Mouse (Mus musculus): Measurements from ENCODE around the gene Gpt2. TPM values are rescaled to one million over a fixed set of nuclear protein-coding genes. Genes with fewer than 3 reads are reported as not detected.

The Gpt2 gene
- total RNA-seq, 2 experiments from 2014 or later, result 203 to 433 TPM

GRCm38 (mm10) chr8:85464316-85464715 is 28.1 kb upstream of the Gpt2 start:
- Histone ChIP-seq H3K27ac (peak overlapping the region; percentile 88), H3K4me3 (peak overlapping the region; percentile 24)
- no peak for TF ChIP-seq CTCF (IDR thresholded peaks at IDR 0.05)
- intact Hi-C loops (cut with DNase I), result loop anchor here (2.0 kb wide), 1 partner anchor 28 kb away; the partner anchor contains the start of gene Gpt2
- DNase-seq, result peak; percentile 61

GRCm38 (mm10) chr8:85466056-85466455 is 26.3 kb upstream of the Gpt2 start:
- Histone ChIP-seq H3K27ac (no peak overlapping the region), H3K4me3 (no peak overlapping the region)
- DNase-seq, result no peak
- TF ChIP-seq CTCF (IDR thresholded peaks at IDR 0.05), result no peak
- intact Hi-C loops (cut with DNase I), result no loop called here

- intact Hi-C loops (cut with DNase I), result no loop called here
- H3K27ac ChIP-seq, result no peak overlapping the region
- no peak for DNase-seq
- H3K4me3 ChIP-seq, result no peak overlapping the region
- no peak for TF ChIP-seq CTCF (IDR thresholded peaks at IDR 0.05)
These were observed 21.6 kb upstream of the Gpt2 start for GRCm38 (mm10) chr8:85470753-85471152.

- H3K27ac ChIP-seq, result no peak overlapping the region
- intact Hi-C loops (cut with DNase I), result no loop called here
These were observed 19.6 kb upstream of the Gpt2 start for GRCm38 (mm10) chr8:85472800-85473199.

GRCm38 (mm10) chr8:85473246-85473645 is 19.1 kb upstream of the Gpt2 start:
- no peak for DNase-seq
- Histone ChIP-seq H3K4me3 (no peak overlapping the region), H3K27ac (no peak overlapping the region)
- intact Hi-C loops (cut with DNase I), result no loop called here
- TF ChIP-seq CTCF (IDR thresholded peaks at IDR 0.05), result no peak

More at GRCm38 (mm10) chr8:85472800-85473199, 19.6 kb upstream of the Gpt2 start:
- no peak overlapping the region for H3K4me3 ChIP-seq
- no peak for TF ChIP-seq CTCF (IDR thresholded peaks at IDR 0.05)
- no peak for DNase-seq

- Histone ChIP-seq H3K4me3 (no peak overlapping the region), H3K27ac (no peak overlapping the region)
- no peak for DNase-seq
- intact Hi-C loops (cut with DNase I), result no loop called here
- no peak for TF ChIP-seq CTCF (IDR thresholded peaks at IDR 0.05)
These were observed 17.5 kb upstream of the Gpt2 start for GRCm38 (mm10) chr8:85474924-85475323.

- Histone ChIP-seq H3K27ac (no peak overlapping the region), H3K4me3 (no peak overlapping the region)
- TF ChIP-seq CTCF (IDR thresholded peaks at IDR 0.05), result no peak
- no peak for DNase-seq
- intact Hi-C loops (cut with DNase I), result no loop called here
These were observed 15.3 kb upstream of the Gpt2 start for GRCm38 (mm10) chr8:85476970-85477545.

GRCm38 (mm10) chr8:85478397-85478796 is 14.0 kb upstream of the Gpt2 start:
- no peak for TF ChIP-seq CTCF (IDR thresholded peaks at IDR 0.05)
- no peak for DNase-seq
- H3K4me3 ChIP-seq, result no peak overlapping the region
- intact Hi-C loops (cut with DNase I), result no loop called here
- no peak overlapping the region for H3K27ac ChIP-seq

GRCm38 (mm10) chr8:85479710-85480109 is 12.7 kb upstream of the Gpt2 start:
- TF ChIP-seq CTCF (IDR thresholded peaks at IDR 0.05), result no peak
- Histone ChIP-seq H3K27ac (no peak overlapping the region), H3K4me3 (no peak overlapping the region)
- intact Hi-C loops (cut with DNase I), result no loop called here
- DNase-seq, result no peak

- H3K27ac ChIP-seq, result peak overlapping the region; percentile 43
- DNase-seq, result peak; percentile 34
- TF ChIP-seq CTCF (IDR thresholded peaks at IDR 0.05), result no peak
- intact Hi-C loops (cut with DNase I), result no loop called here
- peak overlapping the region; percentile 13; the same call in 1 of the 2 replicates for H3K4me3 ChIP-seq
These were observed 10.5 kb upstream of the Gpt2 start for GRCm38 (mm10) chr8:85481900-85482299.

GRCm38 (mm10) chr8:85482427-85482826 is 9.9 kb upstream of the Gpt2 start:
- Histone ChIP-seq H3K4me3 (no peak overlapping the region), H3K27ac (no peak overlapping the region)
- intact Hi-C loops (cut with DNase I), result no loop called here
- no peak for DNase-seq
- no peak for TF ChIP-seq CTCF (IDR thresholded peaks at IDR 0.05)

- no peak overlapping the region for H3K27ac ChIP-seq
- DNase-seq, result no peak
- no peak overlapping the region for H3K4me3 ChIP-seq
- intact Hi-C loops (cut with DNase I), result no loop called here
- no peak for TF ChIP-seq CTCF (IDR thresholded peaks at IDR 0.05)
These were observed 4.3 kb upstream of the Gpt2 start for GRCm38 (mm10) chr8:85487906-85488620.

- intact Hi-C loops (cut with DNase I), result no loop called here
- no peak for DNase-seq
- Histone ChIP-seq H3K4me3 (no peak overlapping the region), H3K27ac (no peak overlapping the region)
- TF ChIP-seq CTCF (IDR thresholded peaks at IDR 0.05), result no peak
These were observed 3.7 kb upstream of the Gpt2 start for GRCm38 (mm10) chr8:85488631-85489030.

GRCm38 (mm10) chr8:85489546-85489945 is 2.8 kb upstream of the Gpt2 start:
- intact Hi-C loops (cut with DNase I), result no loop called here
- no peak overlapping the region for H3K27ac ChIP-seq
- TF ChIP-seq CTCF (IDR thresholded peaks at IDR 0.05), result no peak
- no peak for DNase-seq
- no peak overlapping the region for H3K4me3 ChIP-seq
